Mouse (Mus musculus) ZHBTc4 (cell line): ENCODE measurements around the gene Gm28047.

ENCODE experiments used
- DNase-seq: peaks from one replicate; pipeline ENCODE4 v3.0.0-alpha.2; 2011; ENCODE audit warnings: low read depth, low spot score

Gm28047 gene

DNA sequence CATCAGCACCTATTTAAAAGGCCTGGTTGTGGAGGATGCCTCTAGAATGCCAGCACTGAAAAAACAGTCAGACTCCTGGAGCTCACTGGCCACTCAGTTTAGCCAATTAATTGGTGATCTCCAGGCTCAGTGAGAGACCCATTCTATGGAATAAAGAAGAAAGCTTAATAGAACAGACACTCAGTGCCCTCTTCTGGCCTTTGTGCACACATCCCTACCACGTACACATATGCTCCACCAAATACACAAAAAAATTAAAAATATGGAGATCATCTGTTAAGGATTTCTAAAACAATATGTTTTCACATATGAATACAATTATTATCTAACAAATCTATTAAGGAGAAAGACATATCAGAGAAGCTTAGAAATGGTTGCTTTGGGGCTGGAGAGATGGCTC lies 4.1 kb downstream of the Gm28047 start:
- DNase-seq: no peak

DNA sequence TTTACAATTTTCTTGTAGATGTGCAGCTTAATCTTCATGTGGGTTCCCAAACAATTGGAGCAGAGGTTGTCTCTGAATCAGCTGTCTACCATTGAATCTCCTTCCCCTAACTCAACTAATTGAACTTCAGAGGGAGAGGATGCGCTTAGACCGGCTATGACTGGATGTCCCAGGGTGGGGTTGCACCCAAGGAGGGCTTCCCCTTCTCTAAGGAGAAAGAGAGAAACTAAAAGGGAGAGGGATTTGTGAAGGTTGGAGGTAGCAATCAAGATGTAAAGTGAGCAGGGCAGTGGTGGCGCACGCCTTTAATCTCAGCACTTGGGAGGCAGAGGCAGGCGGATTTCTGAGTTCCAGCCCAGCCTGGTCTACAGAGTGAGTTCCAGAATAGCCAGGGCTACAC lies 5.4 kb downstream of the Gm28047 start:
- peak; percentile 80 for DNase-seq

DNA sequence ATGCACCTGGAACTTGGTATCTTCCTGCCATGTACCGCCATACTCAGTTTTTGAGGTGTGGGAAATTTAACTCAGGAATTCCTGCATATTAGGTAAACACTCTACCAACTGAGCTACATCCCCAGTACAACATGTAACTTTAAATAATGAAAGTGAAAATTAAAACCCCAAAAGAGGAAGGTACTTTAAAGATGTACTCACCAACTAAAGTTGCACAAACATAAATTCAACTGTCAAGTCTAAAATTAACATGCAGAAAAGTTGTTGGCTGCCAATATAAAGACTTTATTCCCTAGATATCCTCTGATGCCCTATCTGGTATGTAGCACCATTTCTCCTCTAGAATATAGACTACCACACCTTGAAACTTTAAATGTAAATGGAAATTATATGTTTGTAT lies 7.2 kb downstream of the Gm28047 start:
- DNase-seq: no peak

DNA sequence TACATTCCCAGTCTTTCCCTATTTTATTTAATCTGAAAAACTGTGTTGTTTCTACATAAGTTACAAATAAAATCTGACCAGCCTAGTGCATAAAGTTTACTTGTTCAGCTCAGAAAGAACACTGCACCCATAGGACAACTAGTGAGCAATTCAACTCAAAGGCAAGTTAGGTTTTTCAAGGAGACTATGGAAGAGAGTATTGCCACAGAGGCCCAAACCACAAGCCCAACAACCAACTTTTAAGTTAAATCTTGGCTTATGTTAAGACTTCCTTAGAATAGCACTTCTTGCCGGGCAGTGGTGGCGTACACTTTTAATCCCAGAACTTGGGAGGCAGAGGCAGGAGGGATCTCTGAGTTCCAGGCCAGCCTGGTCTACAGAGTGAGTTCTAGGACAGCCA lies 8.7 kb downstream of the Gm28047 start:
- no peak for DNase-seq

DNA sequence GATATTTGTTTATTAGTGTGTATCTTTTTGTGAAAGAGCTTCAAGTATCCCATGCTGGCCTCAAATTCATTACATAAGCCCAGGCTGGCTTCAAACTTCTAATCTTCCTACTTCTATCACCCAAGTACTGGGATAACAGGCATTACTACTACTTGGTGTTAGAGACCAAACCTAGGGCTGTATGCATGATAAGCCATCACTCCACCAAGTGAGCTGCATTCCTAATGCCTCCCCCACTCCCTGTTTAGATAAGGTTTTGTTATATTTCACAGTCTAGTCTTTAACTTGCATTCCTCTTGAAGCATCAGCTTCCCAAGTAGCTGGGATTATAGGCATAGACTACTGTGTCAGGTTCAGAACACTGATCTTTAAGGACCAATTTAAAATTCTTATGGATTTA lies 10.6 kb downstream of the Gm28047 start:
- DNase-seq: no peak

DNA sequence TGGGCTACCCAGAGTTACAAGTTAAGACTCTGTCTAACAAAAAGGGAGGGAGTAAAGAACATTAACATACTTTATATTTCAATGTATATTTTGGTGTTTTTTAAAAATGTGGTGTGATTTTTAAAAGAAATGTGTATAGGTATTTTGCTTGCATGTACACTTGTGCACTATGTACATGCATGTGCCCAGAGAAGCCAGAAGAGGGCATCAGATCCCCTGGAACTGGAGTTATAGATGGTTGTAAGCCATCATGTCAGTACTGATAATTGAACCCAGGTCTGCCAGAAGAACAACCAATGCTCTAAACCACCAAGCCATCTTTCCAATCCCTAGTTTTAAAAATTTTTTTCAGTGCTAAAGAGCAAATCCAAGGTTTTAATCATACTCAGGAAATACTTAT lies 11.9 kb downstream of the Gm28047 start:
- DNase-seq: peak; percentile 48

DNA sequence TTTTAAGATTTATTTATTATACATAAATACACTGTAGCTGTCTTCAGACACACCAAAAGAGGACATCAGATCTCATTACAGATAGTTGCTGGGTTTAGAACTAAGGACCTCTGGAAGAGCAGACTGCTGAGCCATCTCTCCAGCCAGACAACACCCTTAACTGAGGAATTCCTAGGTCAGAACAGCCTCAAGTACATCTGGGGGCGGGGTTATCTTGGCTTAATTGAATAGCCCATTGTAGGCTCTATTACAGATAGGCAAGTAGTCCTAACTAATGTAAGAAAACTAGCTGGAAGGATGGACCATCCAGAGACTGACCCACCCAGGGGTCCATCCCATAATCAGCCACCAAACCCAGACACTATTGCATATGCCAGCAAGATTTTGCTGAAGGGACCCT lies 16.3 kb downstream of the Gm28047 start:
- DNase-seq: peak; percentile 72

DNA sequence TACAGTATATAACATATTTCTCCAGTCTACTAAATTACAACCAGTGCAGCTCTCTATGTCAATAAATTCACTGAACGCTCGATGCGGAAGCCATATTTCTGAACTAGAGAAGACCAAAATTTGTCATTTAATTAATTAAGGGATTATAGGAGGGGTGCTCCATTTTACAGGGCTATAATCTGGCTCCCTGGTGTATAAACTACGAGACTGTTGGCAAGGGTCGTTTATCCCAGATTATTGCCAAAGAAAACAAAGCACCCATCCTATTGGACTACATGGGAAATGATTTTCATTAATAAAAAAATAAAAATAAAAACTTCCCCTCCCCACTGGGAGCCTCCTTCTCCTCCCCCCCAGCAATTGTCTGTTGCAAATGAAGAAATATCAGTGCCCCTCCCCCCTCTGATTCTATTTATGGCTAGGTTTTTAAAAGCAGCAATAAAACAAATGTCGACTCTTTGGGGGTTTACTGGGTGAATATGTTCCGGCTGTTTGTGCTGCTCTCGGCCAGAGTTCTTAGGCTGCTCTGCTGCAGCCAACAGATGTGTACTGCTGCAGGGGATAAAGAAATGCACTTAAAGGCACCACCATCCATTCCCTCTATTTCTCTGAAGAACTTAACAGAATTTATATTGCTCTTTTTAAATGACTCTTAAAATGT lies 30.7 kb downstream of the Gm28047 start:
- DNase-seq: no peak

DNA sequence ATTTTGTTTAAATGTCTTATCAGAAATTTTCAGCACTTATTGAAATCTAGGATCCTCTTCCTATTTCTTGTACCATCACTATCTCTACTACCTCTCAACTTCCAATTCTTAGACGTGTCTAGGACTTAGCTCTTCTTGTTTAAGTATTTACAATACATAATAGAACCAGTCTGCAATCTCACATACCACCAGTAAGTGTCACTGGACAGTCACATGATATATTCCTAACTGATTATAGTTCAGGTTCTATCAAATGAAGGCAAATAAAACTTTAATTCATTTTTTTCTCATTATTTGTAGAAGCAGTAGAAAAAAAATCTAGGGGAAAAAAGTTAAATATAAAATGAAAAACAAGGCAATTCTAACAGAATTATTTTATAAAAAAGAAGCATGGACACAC lies 32.2 kb downstream of the Gm28047 start:
- DNase-seq: no peak

DNA sequence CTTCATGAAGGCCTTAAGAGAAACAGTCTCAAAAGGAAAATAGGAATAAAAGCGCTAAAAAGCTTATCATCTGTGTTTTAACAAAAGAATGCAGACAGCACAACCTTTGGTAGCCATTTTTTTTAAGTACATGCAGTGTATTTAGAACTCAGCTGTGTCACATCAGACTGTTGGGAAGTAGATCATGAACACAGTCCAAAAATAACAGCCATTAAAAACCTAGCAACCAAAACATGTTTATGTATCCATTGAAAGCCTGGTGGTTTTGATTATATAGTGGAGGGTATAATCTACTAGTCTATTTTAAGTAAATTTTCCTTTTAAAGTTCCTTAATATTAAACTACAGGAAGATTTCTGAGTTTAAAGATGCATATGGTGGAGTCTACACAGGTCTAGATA lies 34.3 kb downstream of the Gm28047 start:
- no peak for DNase-seq

DNA sequence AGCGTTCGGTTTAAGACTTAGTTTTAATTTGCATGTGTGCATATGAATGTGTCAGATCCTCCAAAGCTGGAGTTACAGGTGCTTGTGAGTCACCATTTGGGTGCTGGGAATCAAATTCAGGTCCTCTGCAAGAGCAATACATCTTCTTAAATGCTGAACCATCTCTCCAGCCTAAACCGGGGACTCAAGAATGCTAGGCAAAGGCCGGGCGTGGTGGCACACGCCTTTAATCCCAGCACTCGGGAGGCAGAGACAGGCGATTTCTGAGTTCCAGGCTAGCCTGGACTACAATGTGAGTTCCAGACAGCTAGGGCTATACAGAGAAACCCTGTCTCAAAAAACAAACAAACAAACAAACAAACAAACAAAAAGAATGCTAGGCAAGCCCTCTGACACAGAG lies 35.0 kb downstream of the Gm28047 start:
- DNase-seq: peak; percentile 56

DNA sequence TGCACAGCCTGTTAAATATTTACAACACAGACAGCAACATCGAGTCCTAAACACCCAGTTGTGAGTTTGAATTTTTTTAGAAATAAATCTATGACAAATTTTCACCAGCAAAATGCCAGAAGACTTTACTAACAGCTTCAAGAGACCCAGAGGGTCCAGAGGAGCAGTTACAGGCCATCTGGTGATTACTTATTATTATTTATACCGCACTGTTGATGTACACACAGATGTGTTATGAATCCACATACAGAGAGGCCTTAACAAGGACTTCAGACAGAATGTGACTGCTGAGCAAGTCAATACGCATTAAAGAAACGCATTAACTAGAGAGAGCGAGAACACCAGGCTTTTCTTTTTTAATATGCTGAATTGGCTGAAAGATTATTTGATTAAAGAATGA lies 39.4 kb downstream of the Gm28047 start:
- no peak for DNase-seq

DNA sequence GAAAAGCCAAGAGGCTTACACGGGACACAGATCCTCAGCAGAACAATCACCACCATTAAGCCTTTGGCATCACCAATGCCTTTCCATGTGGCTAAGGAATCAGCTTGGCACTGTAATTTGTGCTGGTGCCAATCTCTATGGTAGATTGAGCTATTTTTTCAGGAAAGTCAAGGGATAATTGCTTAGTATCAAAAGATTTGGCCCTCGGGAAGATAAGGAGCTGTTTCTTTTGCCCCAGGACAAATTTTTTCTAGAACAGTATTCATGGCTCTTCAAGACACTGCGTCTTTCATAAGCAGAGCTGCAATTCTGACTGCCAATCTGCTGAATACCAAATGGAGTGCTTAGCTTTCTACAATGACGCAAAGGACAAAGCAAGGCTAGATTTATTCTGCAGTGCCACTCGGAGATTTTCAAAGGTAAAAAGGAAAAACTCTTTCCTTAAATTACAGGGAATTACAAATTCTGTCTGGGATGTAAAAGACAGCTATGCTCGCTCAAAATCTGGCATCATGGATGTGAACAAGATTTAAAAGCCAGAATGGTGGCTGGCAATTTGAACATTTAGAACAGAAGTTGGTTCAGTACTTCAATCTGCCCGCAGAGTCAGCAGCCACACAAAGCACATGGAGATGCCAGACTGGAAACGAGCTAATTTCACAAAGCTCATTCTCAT lies 41.0 kb downstream of the Gm28047 start:
- DNase-seq: no peak

DNA sequence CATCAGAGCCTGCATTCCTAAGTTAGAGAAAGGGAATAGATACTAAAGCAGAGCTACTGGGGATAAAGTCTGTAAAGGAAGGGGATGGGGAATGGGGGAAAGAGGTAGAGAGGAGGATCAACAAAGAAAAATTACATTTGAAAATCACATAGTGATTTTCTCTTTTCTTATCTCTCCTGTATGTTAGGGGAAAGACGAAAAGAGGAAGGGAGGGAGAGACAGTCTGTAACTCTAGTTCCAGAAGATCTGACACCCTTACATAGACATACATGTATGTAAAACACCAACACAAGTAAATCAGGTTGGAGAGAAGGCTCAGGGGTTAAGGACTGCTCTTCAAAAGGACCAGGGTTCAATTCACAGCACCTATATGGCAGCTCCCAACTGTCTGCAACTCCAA lies 43.7 kb downstream of the Gm28047 start:
- no peak for DNase-seq

DNA sequence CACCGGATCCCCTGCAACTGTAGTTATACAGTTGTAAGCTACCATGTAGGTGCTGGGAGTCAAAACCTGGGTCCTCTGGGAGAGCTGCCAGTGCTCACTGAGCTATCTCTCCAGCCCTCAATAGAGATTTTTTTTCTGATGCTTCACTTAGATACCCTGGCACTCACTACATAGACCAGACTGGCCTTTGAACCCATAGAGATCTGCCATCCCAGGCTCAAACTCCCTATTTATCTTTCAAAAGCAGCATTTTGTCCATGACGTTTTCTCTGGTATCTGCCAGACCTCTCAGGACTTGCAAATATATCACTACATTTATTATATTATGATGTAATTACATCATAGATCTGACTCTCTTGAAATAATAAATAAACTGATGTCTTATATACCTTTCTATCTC lies 46.5 kb downstream of the Gm28047 start:
- DNase-seq: no peak

DNA sequence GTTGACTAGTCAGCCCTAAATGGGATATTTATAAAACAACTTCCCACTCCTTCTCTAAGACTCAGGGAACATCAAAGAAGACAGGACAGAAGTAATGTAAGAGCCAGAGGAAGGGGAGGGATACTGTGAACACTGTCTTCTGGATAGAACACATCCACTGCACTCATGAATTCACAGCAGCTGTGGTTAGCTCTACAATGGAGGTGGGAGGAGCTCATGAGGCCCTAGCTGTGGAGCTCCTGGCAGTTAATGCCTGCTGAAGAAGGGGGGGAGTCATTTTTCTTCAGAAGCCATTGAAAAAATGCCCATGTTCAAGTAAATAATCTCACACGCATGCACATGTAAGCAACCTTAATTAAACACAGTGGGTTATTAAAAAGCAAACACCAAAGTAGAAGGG lies 47.9 kb downstream of the Gm28047 start:
- no peak for DNase-seq

DNA sequence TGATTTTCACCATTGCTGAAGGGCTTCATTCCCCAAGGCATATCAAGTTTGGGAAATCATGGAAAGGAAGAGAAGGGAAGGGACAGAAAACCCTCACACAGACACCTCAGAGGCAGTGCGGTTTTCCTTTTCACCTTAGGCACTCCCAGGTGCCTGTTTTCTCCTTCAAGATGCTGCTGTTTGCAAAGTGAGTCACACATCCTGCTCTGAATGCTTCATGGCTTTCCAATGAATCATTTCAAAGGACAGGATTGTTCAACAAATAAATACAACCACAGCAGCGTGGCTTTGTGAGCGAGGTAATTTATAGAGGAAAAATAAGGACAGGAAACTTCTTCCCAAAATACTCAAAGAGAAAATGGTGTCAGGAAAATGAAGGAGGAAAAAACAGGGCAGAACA lies 52.8 kb downstream of the Gm28047 start:
- no peak for DNase-seq

DNA sequence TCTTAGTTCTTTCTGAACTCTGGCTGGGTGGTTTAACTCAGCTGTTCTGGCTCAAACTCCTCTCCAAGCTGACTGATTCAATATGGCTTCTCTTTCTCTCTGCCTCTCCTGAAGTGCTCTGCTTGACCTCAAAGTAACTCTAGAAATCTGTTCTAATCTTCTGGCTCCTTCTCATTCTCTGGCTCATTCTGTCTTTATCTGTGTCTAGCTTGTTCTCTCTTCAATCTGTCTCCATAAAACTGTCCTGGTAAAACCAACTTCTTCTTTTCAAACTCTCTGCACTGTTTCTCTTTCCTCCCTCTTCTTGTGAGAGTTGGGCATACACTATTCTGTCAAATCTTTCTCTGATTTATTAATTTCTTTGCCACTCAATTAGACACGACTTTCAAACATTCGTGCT lies 57.0 kb downstream of the Gm28047 start:
- no peak for DNase-seq

DNA sequence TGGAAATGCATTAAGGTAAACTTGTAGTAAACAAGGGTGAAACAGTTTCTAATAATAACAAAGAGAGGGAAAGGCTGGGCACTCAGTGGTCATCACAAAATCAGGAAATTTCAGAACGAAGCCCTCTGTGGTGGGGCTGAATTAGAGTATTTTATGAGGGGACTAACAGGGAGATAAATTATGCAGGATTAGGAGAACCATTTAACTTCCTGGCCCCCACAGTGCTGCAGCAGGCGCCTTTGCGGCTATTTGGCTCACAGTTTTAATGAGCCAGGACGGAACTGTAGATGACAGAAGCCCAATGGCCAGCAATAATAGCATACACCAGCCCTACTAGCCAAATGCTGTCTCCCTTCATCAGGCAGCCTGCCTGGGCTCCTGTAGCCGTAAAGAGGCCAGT lies 61.2 kb downstream of the Gm28047 start:
- no peak for DNase-seq

DNA sequence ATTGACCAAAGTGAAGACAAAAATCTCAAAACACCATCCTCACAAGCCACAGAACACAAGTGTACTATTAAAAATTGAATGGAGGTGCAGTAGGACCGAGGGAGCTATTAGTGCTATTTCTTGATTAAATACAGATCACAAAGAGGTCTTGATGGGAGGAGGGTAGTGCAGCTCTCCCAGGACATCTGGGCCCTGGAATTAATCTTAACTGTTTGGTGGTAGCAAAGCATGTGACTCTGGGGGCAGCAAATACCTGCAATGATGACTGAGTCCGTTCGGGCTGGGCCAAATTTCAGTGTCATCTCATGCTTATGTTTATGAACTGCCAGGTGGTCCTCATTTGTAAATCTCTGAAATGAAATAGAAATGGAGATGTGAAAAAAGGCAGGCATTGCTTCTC lies 61.8 kb downstream of the Gm28047 start:
- no peak for DNase-seq

DNA sequence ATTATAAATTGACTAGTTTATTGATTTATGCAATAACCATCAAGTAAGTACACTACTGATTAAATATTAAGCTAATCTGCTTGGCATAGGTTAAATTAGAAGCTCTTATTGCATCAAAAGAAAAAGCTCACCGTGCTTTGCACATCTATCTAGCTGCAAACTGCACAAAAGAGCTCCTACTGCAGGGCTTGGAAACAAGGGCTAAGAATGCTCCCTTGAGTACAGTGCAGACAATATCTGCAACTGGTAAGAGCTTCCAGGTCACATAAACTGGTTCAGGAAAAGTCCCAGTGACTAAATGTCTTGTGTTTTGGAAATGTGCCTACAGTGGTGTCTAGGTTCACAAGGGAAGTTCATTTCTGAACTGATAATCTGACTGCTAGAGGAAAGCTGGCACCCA lies 62.4 kb downstream of the Gm28047 start:
- DNase-seq: no peak

DNA sequence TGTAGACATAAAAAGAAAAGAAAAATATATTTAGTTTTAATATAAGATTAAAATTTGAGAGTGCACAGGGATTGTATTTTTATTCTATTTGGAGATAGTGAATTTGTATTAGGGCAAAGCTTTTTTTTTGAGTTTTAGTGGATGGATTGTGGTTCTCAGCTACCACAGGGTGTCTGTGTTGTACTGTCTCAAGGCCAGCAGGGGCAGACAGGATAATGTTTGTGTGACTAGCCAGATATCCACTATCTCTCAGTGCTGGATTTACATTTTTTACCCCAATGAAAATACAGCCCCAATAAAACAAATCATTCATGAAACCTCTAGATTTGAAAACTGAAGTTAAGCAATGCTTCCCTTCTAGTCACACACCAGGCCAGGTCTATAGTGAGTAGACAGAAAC lies 67.3 kb downstream of the Gm28047 start:
- DNase-seq: no peak

DNA sequence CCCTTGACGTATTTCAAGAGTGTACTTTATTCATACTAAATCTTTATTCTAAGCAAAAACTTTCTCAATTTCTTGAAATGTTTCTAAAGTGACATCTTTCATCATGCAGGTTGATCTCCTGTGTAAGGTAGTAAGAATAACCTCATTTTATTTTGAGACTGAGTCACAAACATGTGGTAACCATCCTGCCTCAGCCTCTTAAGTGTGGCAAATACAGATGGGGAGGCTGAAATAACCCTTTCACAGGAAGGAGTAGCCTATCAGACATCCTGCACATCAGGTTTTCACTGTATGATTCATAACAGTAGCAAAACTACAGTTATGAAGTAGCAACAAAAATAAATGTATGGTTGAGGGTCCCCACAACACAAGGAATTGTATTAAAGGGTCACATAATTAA lies 69.3 kb downstream of the Gm28047 start:
- no peak for DNase-seq

DNA sequence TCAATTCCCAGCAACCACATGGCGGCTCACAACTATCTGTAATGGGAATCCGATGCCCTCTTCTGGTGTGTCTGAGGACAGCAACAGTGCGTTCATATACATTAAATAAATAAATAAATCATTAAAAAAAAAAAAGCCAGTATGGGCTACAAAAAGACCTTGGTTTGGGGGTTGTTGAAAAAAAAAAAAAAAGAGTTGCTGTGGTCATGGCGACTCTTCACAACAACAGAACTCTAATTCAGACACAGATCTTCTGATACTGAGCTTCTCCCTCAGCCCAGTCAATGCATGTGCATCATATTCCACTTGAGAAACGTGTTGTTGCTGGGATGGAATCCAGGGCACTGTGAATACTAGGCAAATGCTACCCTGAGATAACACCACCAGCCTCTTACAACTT lies 72.3 kb downstream of the Gm28047 start:
- DNase-seq: no peak
